Mouse (Mus musculus): ENCODE results near the gene Col4a2. TPM values are rescaled to one million over a fixed set of nuclear protein-coding genes. Genes with fewer than 3 reads are reported as not detected.

Gene Col4a2
- polyA plus RNA-seq, 1 experiment from 2014 or later = 47.2 TPM

DNA sequence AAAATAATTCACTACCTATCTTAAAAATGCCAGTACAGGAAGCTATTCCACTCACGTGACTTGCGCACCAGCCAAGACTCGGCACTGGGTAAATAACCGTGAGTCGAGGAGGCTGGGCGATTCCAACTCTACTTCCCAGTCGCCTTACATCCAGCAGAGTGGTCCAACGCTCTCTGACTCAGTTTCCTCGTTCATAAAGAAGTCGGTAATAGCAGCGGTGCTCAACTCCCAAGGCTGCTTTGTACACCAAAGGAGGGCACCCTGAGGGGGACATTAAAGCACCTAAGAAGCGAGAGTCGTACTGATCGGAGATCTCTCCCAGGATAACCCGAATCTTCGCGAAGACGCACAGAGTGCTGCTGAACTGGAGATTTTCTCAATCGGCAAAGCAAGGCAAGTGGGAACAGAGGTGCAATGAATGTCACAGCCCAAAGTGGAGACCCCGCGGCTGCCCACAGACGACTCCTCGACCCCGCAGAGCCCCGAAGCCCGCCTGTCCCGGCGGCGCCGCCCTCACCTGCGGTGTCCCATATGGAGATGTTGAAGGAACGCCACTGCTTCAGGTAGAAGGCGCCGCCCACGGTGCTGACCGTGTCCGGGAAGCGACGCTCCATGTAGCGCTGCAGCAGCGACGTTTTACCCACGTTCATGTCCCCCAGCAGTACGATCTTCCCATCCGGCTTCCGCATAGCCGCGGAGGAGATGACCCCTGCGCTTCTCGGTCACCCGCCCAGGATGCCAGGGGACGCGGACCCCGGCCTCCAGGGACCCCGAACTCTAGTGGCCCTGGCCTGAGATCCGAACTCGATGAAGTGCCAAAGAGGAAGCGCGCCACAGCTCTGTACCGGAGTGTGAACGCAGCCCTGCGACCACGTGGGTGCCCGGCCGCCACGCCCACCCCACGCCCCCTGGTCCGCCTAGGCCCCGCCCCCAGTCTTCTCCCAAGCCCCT, 165.5 kb downstream of the Col4a2 start, which contains the start of gene Rab20:
TSS of gene Rab20 (minus strand) at position 900 of the 951 bp plus-strand sequence.
- under 1% methylated on average over 69 of the region's 69 CpGs for WGBS
- Histone ChIP-seq H3K27ac (replicated peaks) (peak within 1 kb of the TSS; percentile 83), H3K9me3 (ENCODE audit: control insufficient read depth, low read length) (no peaks in the 10 kb centered on the region), H3K27me3 (ENCODE audit: control insufficient read depth, insufficient read depth, low read length) (no peaks in the 10 kb centered on the region), H3K9ac (ENCODE audit: low read length) (peak within 1 kb of the TSS; percentile 65), H3K4me3 (ENCODE audit: low read depth, low read length) (peak within 1 kb of the TSS; percentile 59), H3K36me3 (ENCODE audit: control insufficient read depth, insufficient read depth, low read length) (no peaks in the 10 kb centered on the region), H3K4me2 (replicated peaks; ENCODE audit: low read depth) (peak within 1 kb of the TSS; percentile 98), H3K4me1 (replicated peaks; ENCODE audit: control insufficient read depth, insufficient read depth) (no peaks in the 10 kb centered on the region)
- peak; percentile 77 for ATAC-seq (ENCODE audit: low FRiP score, low TSS enrichment)
- DNase-seq (ENCODE audit: low spot score) = peak; percentile 86
- no peak for TF ChIP-seq EP300 (optimal IDR thresholded peaks at IDR 0.05)
- TF ChIP-seq CTCF (IDR thresholded peaks at IDR 0.05; ENCODE audit: low read depth) = no peak

DNA sequence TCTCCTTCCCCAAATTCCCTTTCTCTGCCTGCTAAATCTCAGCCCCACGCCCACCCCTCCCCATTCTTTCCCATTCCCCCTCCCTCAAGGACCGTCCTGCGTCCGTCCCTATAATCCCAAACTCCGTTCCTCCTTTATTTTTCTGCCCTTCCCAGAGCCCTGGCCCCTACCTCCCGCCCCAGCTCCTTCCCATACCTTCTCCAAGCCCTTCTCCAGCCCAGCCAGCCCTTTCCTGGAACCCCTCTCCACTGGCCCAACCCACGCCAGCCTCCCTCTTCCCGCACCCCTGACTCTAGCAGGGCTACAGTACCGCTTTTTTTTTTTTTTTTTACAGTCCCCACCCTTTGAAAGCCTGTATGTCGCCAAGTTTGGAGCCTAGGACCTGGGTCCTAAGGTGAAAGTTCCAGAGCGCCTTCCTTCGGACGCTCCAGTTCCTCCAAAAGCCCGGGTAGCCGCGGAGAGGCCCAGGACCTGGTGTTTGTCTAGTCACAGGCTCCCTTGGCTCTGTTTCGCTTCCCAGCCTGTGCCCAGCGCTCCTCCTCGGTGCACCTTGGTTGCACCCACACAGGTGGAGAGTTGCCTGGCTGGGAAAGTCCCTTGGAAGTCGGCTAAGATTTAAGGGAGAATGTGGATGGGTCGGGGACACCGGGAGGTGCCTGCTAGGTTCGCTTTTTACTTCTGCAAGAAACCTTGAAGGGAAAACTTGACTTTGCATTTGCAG, 166.4 kb downstream of the Col4a2 start:
- Histone ChIP-seq H3K27ac (replicated peaks) (no peak overlapping the region), H3K36me3 (ENCODE audit: control insufficient read depth, insufficient read depth, low read length) (no peaks in the 10 kb centered on the region), H3K4me3 (ENCODE audit: low read depth, low read length) (peak overlapping the region; percentile 59), H3K27me3 (ENCODE audit: control insufficient read depth, insufficient read depth, low read length) (no peaks in the 10 kb centered on the region), H3K4me1 (replicated peaks; ENCODE audit: control insufficient read depth, insufficient read depth) (no peaks in the 10 kb centered on the region), H3K4me2 (replicated peaks; ENCODE audit: low read depth) (peak overlapping the region; percentile 98), H3K9ac (ENCODE audit: low read length) (no peak overlapping the region), H3K9me3 (ENCODE audit: control insufficient read depth, low read length) (no peaks in the 10 kb centered on the region)
- no peak for TF ChIP-seq EP300 (optimal IDR thresholded peaks at IDR 0.05)
- no peak for TF ChIP-seq CTCF (IDR thresholded peaks at IDR 0.05; ENCODE audit: low read depth)
- WGBS = 8% methylated on average over 22 of the region's 23 CpGs
- peak; percentile 19 for ATAC-seq (ENCODE audit: low FRiP score, low TSS enrichment)
- no peak for DNase-seq (ENCODE audit: low spot score)

DNA sequence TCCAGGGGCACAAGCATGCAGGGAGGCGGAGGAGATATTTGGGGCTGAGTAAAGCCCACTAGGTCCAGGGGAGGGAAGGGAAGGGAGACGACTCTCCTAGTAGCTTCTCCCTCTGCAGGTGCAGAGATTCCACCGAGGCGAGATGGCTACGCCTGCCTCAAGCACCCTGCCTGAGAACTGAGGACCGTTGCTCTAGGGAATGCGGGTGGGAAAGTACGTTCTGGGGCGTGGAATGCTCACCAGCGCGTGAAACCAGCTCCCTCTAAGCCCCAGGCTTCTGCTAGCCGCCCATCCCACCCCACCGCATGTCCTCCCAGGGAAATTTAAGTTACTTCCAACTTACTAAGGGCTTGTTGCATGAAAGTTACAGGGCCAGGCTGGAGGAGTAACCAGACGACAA, 167.0 kb downstream of the Col4a2 start:
- Histone ChIP-seq H3K4me2 (replicated peaks; ENCODE audit: low read depth) (no peak overlapping the region), H3K9ac (ENCODE audit: low read length) (no peak overlapping the region), H3K4me3 (ENCODE audit: low read depth, low read length) (no peak overlapping the region)

DNA sequence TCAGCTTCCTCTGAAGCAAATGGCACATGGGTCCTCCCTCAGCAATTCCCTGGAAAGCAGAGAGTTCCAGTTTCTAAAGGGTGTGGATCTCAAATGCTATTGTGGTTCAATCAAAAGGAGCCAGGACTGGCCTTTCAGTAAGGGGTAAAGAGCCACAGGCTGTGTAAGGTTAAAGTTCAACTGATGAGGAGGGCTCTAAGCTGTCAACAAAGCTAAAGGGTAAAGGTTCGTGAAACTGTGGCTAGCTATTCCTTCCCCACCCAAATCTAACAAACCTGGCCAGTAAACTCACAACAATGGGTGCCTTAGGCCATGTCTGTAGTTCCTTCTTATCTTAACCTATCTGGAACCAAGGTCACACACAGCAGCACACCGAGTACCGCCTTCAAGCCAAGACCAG, 169.3 kb downstream of the Col4a2 start:
- 59% methylated on average over 3 of the region's 3 CpGs for WGBS
- Histone ChIP-seq H3K27ac (replicated peaks) (no peak overlapping the region), H3K27me3 (ENCODE audit: control insufficient read depth, insufficient read depth, low read length) (no peaks in the 10 kb centered on the region), H3K4me1 (replicated peaks; ENCODE audit: control insufficient read depth, insufficient read depth) (no peaks in the 10 kb centered on the region), H3K4me3 (ENCODE audit: low read depth, low read length) (no peak overlapping the region), H3K9ac (ENCODE audit: low read length) (no peak overlapping the region), H3K9me3 (ENCODE audit: control insufficient read depth, low read length) (no peaks in the 10 kb centered on the region), H3K36me3 (ENCODE audit: control insufficient read depth, insufficient read depth, low read length) (no peaks in the 10 kb centered on the region), H3K4me2 (replicated peaks; ENCODE audit: low read depth) (no peak overlapping the region)
- ATAC-seq (ENCODE audit: low FRiP score, low TSS enrichment) (no peak), DNase-seq (ENCODE audit: low spot score) (no peak)
- no peak for TF ChIP-seq CTCF (IDR thresholded peaks at IDR 0.05; ENCODE audit: low read depth)
- TF ChIP-seq EP300 (optimal IDR thresholded peaks at IDR 0.05) = no peak

More for the DNA sequence above, 167.0 kb downstream of the Col4a2 start:
- H3K4me1 ChIP-seq (replicated peaks; ENCODE audit: control insufficient read depth, insufficient read depth) = no peaks in the 10 kb centered on the region
- no peak for TF ChIP-seq CTCF (IDR thresholded peaks at IDR 0.05; ENCODE audit: low read depth)
- TF ChIP-seq EP300 (optimal IDR thresholded peaks at IDR 0.05) = no peak
- no peak for ATAC-seq (ENCODE audit: low FRiP score, low TSS enrichment)
- no peak for DNase-seq (ENCODE audit: low spot score)
- no peaks in the 10 kb centered on the region for H3K27me3 ChIP-seq (ENCODE audit: control insufficient read depth, insufficient read depth, low read length)
- no peaks in the 10 kb centered on the region for H3K9me3 ChIP-seq (ENCODE audit: control insufficient read depth, low read length)
- 32% methylated on average over 14 of the region's 14 CpGs for WGBS
- no peak overlapping the region for H3K27ac ChIP-seq (replicated peaks)
- H3K36me3 ChIP-seq (ENCODE audit: control insufficient read depth, insufficient read depth, low read length) = no peaks in the 10 kb centered on the region

DNA sequence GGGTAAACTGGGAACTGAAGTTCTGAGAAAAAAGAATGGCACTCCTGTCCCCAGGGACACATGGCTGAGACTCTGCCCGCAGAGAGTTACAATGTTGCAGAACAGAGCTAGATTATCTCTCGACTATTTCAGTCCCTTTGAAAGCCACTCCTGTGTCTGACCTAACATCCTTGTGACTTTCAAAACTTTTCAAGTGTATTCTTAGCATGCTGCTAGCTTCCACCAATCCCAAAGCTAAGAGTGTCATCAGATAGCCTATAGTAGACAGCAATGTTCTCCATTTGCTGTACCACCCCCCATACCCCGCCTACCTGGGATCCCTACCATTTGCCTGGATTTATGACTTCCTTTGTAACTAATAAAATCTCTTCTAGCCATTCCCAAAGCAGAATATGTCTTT, 169.9 kb downstream of the Col4a2 start:
- WGBS = 71% methylated on average over 3 of the region's 3 CpGs
- Histone ChIP-seq H3K9me3 (ENCODE audit: control insufficient read depth, low read length) (no peaks in the 10 kb centered on the region), H3K4me3 (ENCODE audit: low read depth, low read length) (no peak overlapping the region), H3K27me3 (ENCODE audit: control insufficient read depth, insufficient read depth, low read length) (no peaks in the 10 kb centered on the region), H3K36me3 (ENCODE audit: control insufficient read depth, insufficient read depth, low read length) (no peaks in the 10 kb centered on the region), H3K9ac (ENCODE audit: low read length) (no peak overlapping the region), H3K4me1 (replicated peaks; ENCODE audit: control insufficient read depth, insufficient read depth) (no peaks in the 10 kb centered on the region), H3K4me2 (replicated peaks; ENCODE audit: low read depth) (no peak overlapping the region), H3K27ac (replicated peaks) (no peak overlapping the region)
- TF ChIP-seq EP300 (optimal IDR thresholded peaks at IDR 0.05) = no peak
- TF ChIP-seq CTCF (IDR thresholded peaks at IDR 0.05; ENCODE audit: low read depth) = no peak
- no peak for DNase-seq (ENCODE audit: low spot score)
- no peak for ATAC-seq (ENCODE audit: low FRiP score, low TSS enrichment)
